Mouse (Mus musculus): ENCODE results near the gene Gm45717. TPM values are rescaled to one million over a fixed set of nuclear protein-coding genes. Genes with fewer than 3 reads are reported as not detected.
"Not testable (repeated sequence)": the region's sequence is repeated elsewhere in the genome, so short reads cannot be mapped to it uniquely, and the experiment has no call there.

Gm45717 gene
- polyA plus RNA-seq, 1 experiment from 2014 or later, result 0.76 TPM

GRCm38 (mm10) chr7:140989022-140989421 is 33.3 kb upstream of the Gm45717 start:
- H3K27ac ChIP-seq (ENCODE audit: low read length), result no peak overlapping the region

GRCm38 (mm10) chr7:140987182-140988138 is 31.7 kb upstream of the Gm45717 start:
- Histone ChIP-seq H3K9ac (replicated peaks; ENCODE audit: low read length) (no peak overlapping the region), H3K4me3 (ENCODE audit: low read length) (no peak overlapping the region), H3K27me3 (ENCODE audit: insufficient read depth, low read length) (no peaks in the 10 kb centered on the region), H3K27ac (ENCODE audit: low read length) (no peak overlapping the region), H3K36me3 (ENCODE audit: insufficient read depth, low read length) (no peaks in the 10 kb centered on the region), H3K4me2 (replicated peaks; ENCODE audit: low read depth, low read length) (no peak overlapping the region), H3K4me1 (ENCODE audit: insufficient read depth, low read length) (no peaks in the 10 kb centered on the region), H3K9me3 (ENCODE audit: low read length) (0 out of 2 replicates have a peak, but pooled peaks cover 3% of the 10 kb centered on the region)
- ATAC-seq (ENCODE audit: low FRiP score, low TSS enrichment), result no peak
- 88% methylated on average over 17 of the region's 17 CpGs for WGBS

More at GRCm38 (mm10) chr7:140989022-140989421, 33.3 kb upstream of the Gm45717 start:
- H3K27me3 ChIP-seq (ENCODE audit: insufficient read depth, low read length), result no peaks in the 10 kb centered on the region
- H3K4me1 ChIP-seq (ENCODE audit: insufficient read depth, low read length), result no peaks in the 10 kb centered on the region
- H3K4me3 ChIP-seq (ENCODE audit: low read length), result no peak overlapping the region
- no peak overlapping the region for H3K4me2 ChIP-seq (replicated peaks; ENCODE audit: low read depth, low read length)
- H3K9me3 ChIP-seq (ENCODE audit: low read length), result 0 out of 2 replicates have a peak, but pooled peaks cover 3% of the 10 kb centered on the region
- H3K36me3 ChIP-seq (ENCODE audit: insufficient read depth, low read length), result no peaks in the 10 kb centered on the region
- no peak overlapping the region for H3K9ac ChIP-seq (replicated peaks; ENCODE audit: low read length)
- 82% methylated on average over 4 of the region's 4 CpGs for WGBS
- no peak for ATAC-seq (ENCODE audit: low FRiP score, low TSS enrichment)

GRCm38 (mm10) chr7:140982971-140983370 is 27.2 kb upstream of the Gm45717 start:
- WGBS, result 88% methylated on average over 7 of the region's 7 CpGs
- H3K4me3 ChIP-seq (ENCODE audit: low read length), result no peak overlapping the region
- H3K27me3 ChIP-seq (ENCODE audit: insufficient read depth, low read length), result no peaks in the 10 kb centered on the region
- no peak for ATAC-seq (ENCODE audit: low FRiP score, low TSS enrichment)
- no peaks in the 10 kb centered on the region for H3K4me1 ChIP-seq (ENCODE audit: insufficient read depth, low read length)
- H3K27ac ChIP-seq (ENCODE audit: low read length), result no peak overlapping the region
- no peak overlapping the region for H3K9ac ChIP-seq (replicated peaks; ENCODE audit: low read length)
- H3K36me3 ChIP-seq (ENCODE audit: insufficient read depth, low read length), result no peaks in the 10 kb centered on the region
- H3K9me3 ChIP-seq (ENCODE audit: low read length), result 0 out of 2 replicates have a peak, but pooled peaks cover 3% of the 10 kb centered on the region
- H3K4me2 ChIP-seq (replicated peaks; ENCODE audit: low read depth, low read length), result no peak overlapping the region

- 0 out of 2 replicates have a peak, but pooled peaks cover 3% of the 10 kb centered on the region for H3K9me3 ChIP-seq (ENCODE audit: low read length)
- no peak overlapping the region for H3K4me3 ChIP-seq (ENCODE audit: low read length)
- H3K4me2 ChIP-seq (replicated peaks; ENCODE audit: low read depth, low read length), result no peak overlapping the region
- no peaks in the 10 kb centered on the region for H3K4me1 ChIP-seq (ENCODE audit: insufficient read depth, low read length)
- H3K27ac ChIP-seq (ENCODE audit: low read length), result no peak overlapping the region
- ATAC-seq (ENCODE audit: low FRiP score, low TSS enrichment), result no peak
- 89% methylated on average over 8 of the region's 8 CpGs for WGBS
- H3K9ac ChIP-seq (replicated peaks; ENCODE audit: low read length), result no peak overlapping the region
- no peaks in the 10 kb centered on the region for H3K36me3 ChIP-seq (ENCODE audit: insufficient read depth, low read length)
- no peaks in the 10 kb centered on the region for H3K27me3 ChIP-seq (ENCODE audit: insufficient read depth, low read length)
Measured at GRCm38 (mm10) chr7:140981704-140982103, 26.0 kb upstream of the Gm45717 start.

- H3K27ac ChIP-seq (ENCODE audit: low read length); H3K36me3 ChIP-seq (ENCODE audit: insufficient read depth, low read length); H3K27me3 ChIP-seq (ENCODE audit: insufficient read depth, low read length); H3K4me3 ChIP-seq (ENCODE audit: low read length); H3K9me3 ChIP-seq (ENCODE audit: low read length); ATAC-seq (ENCODE audit: low FRiP score, low TSS enrichment); H3K9ac ChIP-seq (replicated peaks; ENCODE audit: low read length); H3K4me2 ChIP-seq (replicated peaks; ENCODE audit: low read depth, low read length): not testable (repeated sequence)
- WGBS, result 91% methylated on average over 9 of the region's 9 CpGs
- peaks cover 13% of the 10 kb centered on the region; the same call in 1 of the 2 replicates for H3K4me1 ChIP-seq (ENCODE audit: insufficient read depth, low read length)
Measured at GRCm38 (mm10) chr7:140976720-140977119, 21.0 kb upstream of the Gm45717 start.

GRCm38 (mm10) chr7:140975465-140975864 is 19.7 kb upstream of the Gm45717 start:
- no peak overlapping the region for H3K9ac ChIP-seq (replicated peaks; ENCODE audit: low read length)
- H3K4me1 ChIP-seq (ENCODE audit: insufficient read depth, low read length), result peaks cover 21% of the 10 kb centered on the region
- no peak overlapping the region for H3K4me2 ChIP-seq (replicated peaks; ENCODE audit: low read depth, low read length)
- no peaks in the 10 kb centered on the region for H3K9me3 ChIP-seq (ENCODE audit: low read length)
- H3K27ac ChIP-seq (ENCODE audit: low read length), result no peak overlapping the region
- ATAC-seq (ENCODE audit: low FRiP score, low TSS enrichment), result no peak
- no peak overlapping the region for H3K4me3 ChIP-seq (ENCODE audit: low read length)
- H3K27me3 ChIP-seq (ENCODE audit: insufficient read depth, low read length), result no peaks in the 10 kb centered on the region
- 44% methylated on average over 3 of the region's 3 CpGs for WGBS
- no peaks in the 10 kb centered on the region for H3K36me3 ChIP-seq (ENCODE audit: insufficient read depth, low read length)

GRCm38 (mm10) chr7:140974940-140975339 is 19.2 kb upstream of the Gm45717 start:
- Histone ChIP-seq H3K36me3 (ENCODE audit: insufficient read depth, low read length) (no peaks in the 10 kb centered on the region), H3K27me3 (ENCODE audit: insufficient read depth, low read length) (no peaks in the 10 kb centered on the region), H3K9me3 (ENCODE audit: low read length) (no peaks in the 10 kb centered on the region), H3K4me2 (replicated peaks; ENCODE audit: low read depth, low read length) (no peak overlapping the region), H3K27ac (ENCODE audit: low read length) (no peak overlapping the region), H3K4me1 (ENCODE audit: insufficient read depth, low read length) (peaks cover 21% of the 10 kb centered on the region), H3K4me3 (ENCODE audit: low read length) (no peak overlapping the region), H3K9ac (replicated peaks; ENCODE audit: low read length) (no peak overlapping the region)
- 21% methylated on average over 9 of the region's 9 CpGs for WGBS
- no peak for ATAC-seq (ENCODE audit: low FRiP score, low TSS enrichment)

GRCm38 (mm10) chr7:140973396-140974165 is 17.8 kb upstream of the Gm45717 start:
- no peak for ATAC-seq (ENCODE audit: low FRiP score, low TSS enrichment)
- peaks cover 34% of the 10 kb centered on the region for H3K4me1 ChIP-seq (ENCODE audit: insufficient read depth, low read length)
- H3K4me2 ChIP-seq (replicated peaks; ENCODE audit: low read depth, low read length), result no peak overlapping the region
- no peak overlapping the region for H3K4me3 ChIP-seq (ENCODE audit: low read length)
- 32% methylated on average over 14 of the region's 14 CpGs for WGBS
- peak overlapping the region; percentile 35; the same call in 1 of the 2 replicates for H3K27ac ChIP-seq (ENCODE audit: low read length)
- H3K9me3 ChIP-seq (ENCODE audit: low read length), result no peaks in the 10 kb centered on the region
- no peaks in the 10 kb centered on the region for H3K27me3 ChIP-seq (ENCODE audit: insufficient read depth, low read length)
- H3K36me3 ChIP-seq (ENCODE audit: insufficient read depth, low read length), result no peaks in the 10 kb centered on the region
- no peak overlapping the region for H3K9ac ChIP-seq (replicated peaks; ENCODE audit: low read length)

GRCm38 (mm10) chr7:140971479-140972171 is 15.9 kb upstream of the Gm45717 start:
- ATAC-seq (ENCODE audit: low FRiP score, low TSS enrichment), result peak; percentile 29; the same call in 1 of the 2 replicates
- Histone ChIP-seq H3K4me1 (ENCODE audit: insufficient read depth, low read length) (peaks cover 46% of the 10 kb centered on the region), H3K9ac (replicated peaks; ENCODE audit: low read length) (no peak overlapping the region), H3K9me3 (ENCODE audit: low read length) (no peaks in the 10 kb centered on the region), H3K27me3 (ENCODE audit: insufficient read depth, low read length) (no peaks in the 10 kb centered on the region), H3K36me3 (ENCODE audit: insufficient read depth, low read length) (no peaks in the 10 kb centered on the region), H3K4me2 (replicated peaks; ENCODE audit: low read depth, low read length) (no peak overlapping the region), H3K4me3 (ENCODE audit: low read length) (no peak overlapping the region), H3K27ac (ENCODE audit: low read length) (peak overlapping the region; percentile 82)
- WGBS, result 58% methylated on average over 8 of the region's 8 CpGs

All from kidney, embryonic 16.5 days (tissue).